Mouse (Mus musculus): ENCODE results near the gene Ccl1.

Ccl1 gene

GRCm38 (mm10) chr11:82132977-82133376, 172.5 kb downstream of the Ccl1 start:
- no peak for DNase-seq (ENCODE audit: low read depth in 2 of 2, low spot score in 2 of 2)

Measured in CD8-positive naive resting alpha-beta T cell, adult 2 months (primary cell).